Mouse (Mus musculus): Measurements from ENCODE around the gene Lin7a. TPM values are rescaled to one million over a fixed set of nuclear protein-coding genes. Genes with fewer than 3 reads are reported as not detected.

Gene Lin7a
- 0.56 and 0.74 TPM in 2 replicates for polyA plus RNA-seq (2015; fragmentation: Nextera tagmentation; extraction: Ambion mirVana)

DNA sequence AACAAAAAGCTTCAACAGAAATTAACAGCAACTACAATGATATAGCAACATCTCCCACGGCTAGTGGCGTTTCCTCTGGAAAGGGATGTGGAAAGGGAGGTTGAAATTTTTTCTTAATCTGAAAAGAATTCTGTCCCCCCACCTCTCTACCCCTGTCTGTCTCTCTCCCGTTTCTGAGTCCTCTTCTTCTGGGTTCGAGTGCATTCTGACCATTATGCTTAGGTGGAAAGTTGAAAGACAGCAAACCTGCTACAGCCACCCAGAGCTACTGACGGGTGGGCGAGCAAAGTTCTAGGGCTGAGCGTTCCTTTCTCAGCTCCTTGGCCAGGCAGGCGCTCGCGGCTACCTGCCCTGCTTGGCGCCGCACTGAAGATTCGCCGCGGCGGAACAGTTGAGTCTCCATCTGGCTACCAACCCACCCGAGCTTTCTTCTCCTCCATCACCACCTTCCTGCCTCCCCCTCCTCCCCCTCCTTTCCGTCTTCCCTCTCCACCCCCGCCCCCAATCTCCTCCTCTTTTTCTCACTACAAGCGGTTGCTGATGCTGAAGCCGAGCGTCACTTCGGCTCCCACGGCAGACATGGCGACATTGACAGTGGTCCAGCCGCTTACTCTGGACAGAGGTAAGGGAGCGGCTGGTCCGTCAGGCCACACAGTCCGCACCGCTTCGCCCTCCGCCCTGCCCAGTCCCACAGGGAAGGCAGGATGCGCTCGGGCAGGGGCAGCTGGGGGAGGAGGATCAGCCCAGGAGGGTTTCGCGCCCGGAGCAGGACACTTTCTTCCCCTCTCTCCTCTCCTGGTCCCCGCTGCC is at the start of gene Lin7a:
Gene Lin7a (plus strand): TSS at position 366 of the 810 bp plus-strand sequence.
- Histone ChIP-seq H3K4me3 (ENCODE audit: low read depth, low read length) (peak within 1 kb of the TSS; percentile 51), H3K9me3 (ENCODE audit: control insufficient read depth, low read length) (no peaks in the 10 kb centered on the region), H3K27ac (replicated peaks) (no peak within 1 kb of the TSS), H3K4me1 (replicated peaks; ENCODE audit: control insufficient read depth, insufficient read depth) (no peaks in the 10 kb centered on the region), H3K27me3 (ENCODE audit: control insufficient read depth, insufficient read depth, low read length) (no peaks in the 10 kb centered on the region), H3K36me3 (ENCODE audit: control insufficient read depth, insufficient read depth, low read length) (no peaks in the 10 kb centered on the region), H3K4me2 (replicated peaks; ENCODE audit: low read depth) (peak within 1 kb of the TSS; percentile 92), H3K9ac (ENCODE audit: low read length) (peak within 1 kb of the TSS; percentile 56)
- whole genome bisulfite sequencing = 4% methylated on average over 38 of the region's 38 CpGs
- peak; percentile 32; the same call in 1 of the 2 replicates for ATAC-seq (ENCODE audit: low FRiP score, low TSS enrichment)
- peak; percentile 26 for DNase-seq (ENCODE audit: low spot score)
- TF ChIP-seq CTCF (IDR thresholded peaks at IDR 0.05; ENCODE audit: low read depth) (no peak), EP300 (optimal IDR thresholded peaks at IDR 0.05) (no peak)

DNA sequence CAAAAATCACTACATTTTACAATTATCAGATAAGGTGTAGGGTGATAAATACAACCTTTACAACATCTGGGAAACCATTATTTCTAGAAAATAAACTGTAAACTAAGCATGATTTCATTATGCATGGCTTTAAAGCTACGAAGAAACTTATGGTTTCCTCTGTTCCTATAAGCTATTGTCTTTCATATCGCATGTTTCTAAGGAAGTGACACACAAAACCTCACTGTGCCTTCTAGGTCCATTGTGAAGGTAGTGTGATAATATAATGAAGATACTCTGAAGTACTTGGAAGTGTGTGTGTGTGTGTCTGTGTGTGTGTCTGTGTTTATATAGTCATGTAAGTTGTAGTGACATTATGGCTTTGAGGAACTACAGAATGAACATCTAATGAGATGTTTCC is 49.8 kb upstream of the Lin7a start:
- ATAC-seq (ENCODE audit: low FRiP score, low TSS enrichment) (no peak), DNase-seq (ENCODE audit: low spot score) (no peak)
- no peak overlapping the region for H3K27ac ChIP-seq (replicated peaks)
- no peak overlapping the region for H3K9ac ChIP-seq (ENCODE audit: low read length)
- no peaks in the 10 kb centered on the region for H3K27me3 ChIP-seq (ENCODE audit: control insufficient read depth, insufficient read depth, low read length)
- no peaks in the 10 kb centered on the region for H3K36me3 ChIP-seq (ENCODE audit: control insufficient read depth, insufficient read depth, low read length)
- H3K4me3 ChIP-seq (ENCODE audit: low read depth, low read length) = no peak overlapping the region
- no peak overlapping the region for H3K4me2 ChIP-seq (replicated peaks; ENCODE audit: low read depth)
- no peaks in the 10 kb centered on the region for H3K9me3 ChIP-seq (ENCODE audit: control insufficient read depth, low read length)
- TF ChIP-seq EP300 (optimal IDR thresholded peaks at IDR 0.05) (no peak), CTCF (IDR thresholded peaks at IDR 0.05; ENCODE audit: low read depth) (no peak)
- WGBS = 86% methylated on average over 2 of the region's 2 CpGs
- no peaks in the 10 kb centered on the region for H3K4me1 ChIP-seq (replicated peaks; ENCODE audit: control insufficient read depth, insufficient read depth)

DNA sequence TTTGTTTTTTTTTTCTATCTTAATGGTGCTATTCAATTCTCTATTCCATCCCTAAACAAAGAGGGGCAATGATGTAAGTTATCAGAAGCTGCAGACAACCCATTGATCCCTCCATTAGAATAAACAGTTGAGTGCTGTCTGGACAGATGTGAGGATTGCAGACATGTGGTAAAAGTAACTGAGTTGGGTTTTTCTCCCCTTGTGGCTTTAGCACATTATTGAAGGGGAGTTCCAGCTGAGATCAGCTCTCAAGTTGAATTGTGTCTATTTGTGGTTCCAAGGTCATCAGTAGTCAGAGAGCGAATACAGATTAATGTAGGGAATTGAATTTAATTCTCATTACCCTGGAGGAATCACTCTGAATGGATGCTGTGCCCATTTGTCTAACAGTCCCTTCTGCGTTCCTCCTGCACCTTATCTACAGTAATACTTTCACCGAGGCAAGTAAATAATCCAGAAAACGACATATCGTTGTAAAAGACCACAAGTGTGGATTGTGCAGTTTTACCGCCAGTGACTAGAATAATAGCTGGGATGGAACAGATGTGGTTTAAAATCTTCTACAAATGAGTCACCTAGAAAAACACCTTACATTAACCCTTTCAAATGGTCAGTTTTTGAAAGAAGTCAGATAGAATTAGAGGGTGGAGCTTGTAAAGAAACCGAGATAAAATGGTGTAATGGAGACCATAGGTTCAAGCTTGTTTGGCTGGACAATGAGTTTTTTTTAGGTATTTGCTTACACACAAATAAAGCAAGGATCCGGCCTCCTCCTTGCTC is 48.9 kb upstream of the Lin7a start:
- H3K27me3 ChIP-seq (ENCODE audit: control insufficient read depth, insufficient read depth, low read length) = no peaks in the 10 kb centered on the region
- H3K9ac ChIP-seq (ENCODE audit: low read length) = no peak overlapping the region
- WGBS = 73% methylated on average over 8 of the region's 8 CpGs
- no peak overlapping the region for H3K4me2 ChIP-seq (replicated peaks; ENCODE audit: low read depth)
- no peaks in the 10 kb centered on the region for H3K9me3 ChIP-seq (ENCODE audit: control insufficient read depth, low read length)
- no peak overlapping the region for H3K27ac ChIP-seq (replicated peaks)
- no peak overlapping the region for H3K4me3 ChIP-seq (ENCODE audit: low read depth, low read length)
- H3K4me1 ChIP-seq (replicated peaks; ENCODE audit: control insufficient read depth, insufficient read depth) = no peaks in the 10 kb centered on the region
- ATAC-seq (ENCODE audit: low FRiP score, low TSS enrichment) (no peak), DNase-seq (ENCODE audit: low spot score) (no peak)
- no peaks in the 10 kb centered on the region for H3K36me3 ChIP-seq (ENCODE audit: control insufficient read depth, insufficient read depth, low read length)
- TF ChIP-seq CTCF (IDR thresholded peaks at IDR 0.05; ENCODE audit: low read depth) (no peak), EP300 (optimal IDR thresholded peaks at IDR 0.05) (no peak)

DNA sequence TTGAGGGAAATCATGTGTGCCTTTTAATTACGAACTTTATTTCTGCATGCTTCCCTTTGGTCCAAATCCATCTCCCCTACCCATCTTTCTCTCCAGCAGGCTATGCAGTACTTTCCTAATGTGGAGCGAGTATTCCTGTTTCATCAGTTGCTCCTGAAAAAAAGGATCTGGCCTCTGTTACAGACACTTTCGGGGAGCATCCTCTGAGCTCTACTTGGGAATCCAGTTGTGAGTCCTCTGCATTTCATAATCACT is 48.4 kb upstream of the Lin7a start:
- H3K27me3 ChIP-seq (ENCODE audit: control insufficient read depth, insufficient read depth, low read length) = no peaks in the 10 kb centered on the region
- no peak for DNase-seq (ENCODE audit: low spot score)
- no peak for ATAC-seq (ENCODE audit: low FRiP score, low TSS enrichment)
- no peak overlapping the region for H3K4me2 ChIP-seq (replicated peaks; ENCODE audit: low read depth)
- TF ChIP-seq EP300 (optimal IDR thresholded peaks at IDR 0.05) = no peak
- H3K9me3 ChIP-seq (ENCODE audit: control insufficient read depth, low read length) = no peaks in the 10 kb centered on the region
- H3K27ac ChIP-seq (replicated peaks) = no peak overlapping the region
- 92% methylated on average over 3 of the region's 3 CpGs for WGBS
- no peak overlapping the region for H3K4me3 ChIP-seq (ENCODE audit: low read depth, low read length)
- H3K36me3 ChIP-seq (ENCODE audit: control insufficient read depth, insufficient read depth, low read length) = no peaks in the 10 kb centered on the region
- H3K4me1 ChIP-seq (replicated peaks; ENCODE audit: control insufficient read depth, insufficient read depth) = no peaks in the 10 kb centered on the region
- H3K9ac ChIP-seq (ENCODE audit: low read length) = no peak overlapping the region

DNA sequence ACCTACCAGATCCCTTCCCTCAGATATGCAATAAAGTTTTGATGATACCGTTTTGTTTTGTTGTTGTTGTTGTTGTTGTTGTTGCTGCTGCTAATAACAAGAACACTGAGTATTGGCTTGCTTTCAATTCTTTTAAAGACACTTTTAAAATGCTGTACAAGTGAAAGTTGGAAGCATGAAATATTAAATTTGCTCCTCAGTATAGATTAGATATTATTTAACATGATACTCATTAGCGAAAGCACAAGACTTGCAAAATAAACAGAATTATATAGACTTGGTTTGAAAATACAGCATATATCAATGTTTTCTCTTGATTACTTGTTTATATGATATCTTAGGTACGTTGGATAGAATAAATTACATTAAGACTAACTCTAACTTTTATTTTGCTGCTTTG is 47.7 kb upstream of the Lin7a start:
- no peak overlapping the region for H3K9ac ChIP-seq (ENCODE audit: low read length)
- H3K4me2 ChIP-seq (replicated peaks; ENCODE audit: low read depth) = no peak overlapping the region
- no peaks in the 10 kb centered on the region for H3K4me1 ChIP-seq (replicated peaks; ENCODE audit: control insufficient read depth, insufficient read depth)
- no peak for ATAC-seq (ENCODE audit: low FRiP score, low TSS enrichment)
- 80% methylated on average over 3 of the region's 3 CpGs for WGBS
- H3K36me3 ChIP-seq (ENCODE audit: control insufficient read depth, insufficient read depth, low read length) = no peaks in the 10 kb centered on the region
- H3K4me3 ChIP-seq (ENCODE audit: low read depth, low read length) = no peak overlapping the region
- no peaks in the 10 kb centered on the region for H3K27me3 ChIP-seq (ENCODE audit: control insufficient read depth, insufficient read depth, low read length)
- DNase-seq (ENCODE audit: low spot score) = no peak
- H3K27ac ChIP-seq (replicated peaks) = no peak overlapping the region
- no peaks in the 10 kb centered on the region for H3K9me3 ChIP-seq (ENCODE audit: control insufficient read depth, low read length)
- no peak for TF ChIP-seq EP300 (optimal IDR thresholded peaks at IDR 0.05)
- no peak for TF ChIP-seq CTCF (IDR thresholded peaks at IDR 0.05; ENCODE audit: low read depth)
